Mouse (Mus musculus) layer of hippocampus, adult 11-12 months (tissue): Measurements from ENCODE around the gene Gm5414.

Source experiments
- DNase-seq: peaks from one replicate; pipeline ENCODE4 v3.0.0; 2022; ENCODE audit warnings: low spot score

Gm5414 gene

DNA sequence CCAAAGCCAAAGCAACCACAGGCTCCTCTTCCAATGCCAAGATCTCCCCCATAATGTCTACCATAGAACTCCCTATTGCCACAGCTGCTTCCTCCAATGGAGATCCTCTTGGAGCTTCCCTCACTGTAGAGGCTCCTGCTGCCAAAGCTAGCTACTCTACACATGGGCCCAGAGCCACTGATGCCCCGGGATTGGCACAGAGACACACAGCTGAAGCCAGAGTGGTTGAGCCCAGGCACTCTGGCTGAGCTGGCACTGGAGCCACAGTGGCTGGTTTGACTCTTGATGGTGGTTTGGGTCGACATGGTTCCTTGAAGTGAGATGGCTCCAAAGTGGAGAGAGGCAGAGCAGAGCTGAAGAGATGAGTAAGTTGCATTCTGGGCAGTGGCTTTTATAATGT lies at the start of gene Gm5414:
TSS of gene Gm5414 (minus strand) at position 305 of the 400 bp plus-strand sequence.
- no peak for DNase-seq

DNA sequence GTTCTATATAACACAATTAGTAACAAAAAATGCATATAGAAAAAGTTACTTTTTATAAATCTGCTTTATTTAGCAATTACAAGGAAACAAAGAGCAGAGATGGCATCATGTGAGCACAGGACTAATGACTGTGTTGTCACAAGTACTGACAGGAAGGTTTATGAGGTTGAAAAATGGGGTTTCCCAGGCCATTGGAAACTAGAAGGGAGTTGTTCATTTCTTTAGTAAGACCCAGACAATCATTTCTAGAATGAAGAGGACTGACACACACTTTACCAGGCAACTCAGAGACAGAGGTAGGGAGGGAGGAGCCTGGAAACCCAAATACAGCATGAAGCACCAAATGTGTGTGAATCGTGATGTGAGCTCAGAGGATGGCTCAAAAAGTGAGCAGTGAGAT lies 48.0 kb upstream of the Gm5414 start:
- DNase-seq, result no peak

DNA sequence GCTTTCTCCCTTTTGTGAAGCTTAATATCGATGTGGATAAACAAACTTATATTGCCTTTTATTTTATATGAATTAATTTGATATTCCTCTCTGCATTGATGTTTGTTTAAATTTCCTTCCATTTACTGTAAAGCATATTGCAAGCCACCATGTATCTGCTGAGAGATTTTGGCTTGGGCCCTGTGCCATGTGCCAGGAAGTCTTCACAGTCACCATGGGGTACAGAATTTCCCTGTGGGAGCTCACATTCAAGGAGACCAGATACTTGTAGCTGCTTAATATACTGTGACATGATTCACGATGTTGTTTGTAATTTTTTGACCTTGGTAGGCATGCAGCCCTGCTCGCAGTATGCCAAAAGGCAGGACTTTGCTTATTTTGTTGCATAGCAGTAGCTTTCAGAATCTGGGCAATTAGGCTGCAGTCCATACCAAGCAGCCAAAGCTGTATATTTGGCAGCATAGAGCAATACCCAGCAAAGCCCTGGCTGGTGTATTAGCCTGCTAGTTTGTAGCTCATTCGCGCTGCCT lies 24.8 kb upstream of the Gm5414 start:
- no peak for DNase-seq

DNA sequence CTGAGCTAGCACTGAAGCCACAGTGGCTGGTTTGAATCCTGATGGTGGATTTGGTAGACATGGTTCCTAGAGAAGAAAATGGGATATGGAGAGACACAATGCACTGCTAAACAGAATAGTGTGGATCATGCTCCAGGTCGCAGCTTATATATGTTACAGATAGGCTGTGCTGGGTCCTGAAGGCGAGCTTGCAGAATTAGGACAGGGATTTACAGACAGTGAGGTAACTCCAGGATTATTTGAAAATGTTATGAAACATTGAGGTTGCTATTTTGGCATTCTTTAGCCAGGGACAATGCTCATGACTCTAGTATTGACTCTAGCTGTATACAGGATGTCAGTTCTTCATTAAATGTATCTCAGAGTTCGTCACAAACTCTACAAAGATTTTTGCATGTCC lies 19.3 kb upstream of the Gm5414 start, which contains the start of gene Gm5478:
TSS of gene Gm5478 (minus strand) at position 101 of the 400 bp plus-strand sequence.
- no peak for DNase-seq

DNA sequence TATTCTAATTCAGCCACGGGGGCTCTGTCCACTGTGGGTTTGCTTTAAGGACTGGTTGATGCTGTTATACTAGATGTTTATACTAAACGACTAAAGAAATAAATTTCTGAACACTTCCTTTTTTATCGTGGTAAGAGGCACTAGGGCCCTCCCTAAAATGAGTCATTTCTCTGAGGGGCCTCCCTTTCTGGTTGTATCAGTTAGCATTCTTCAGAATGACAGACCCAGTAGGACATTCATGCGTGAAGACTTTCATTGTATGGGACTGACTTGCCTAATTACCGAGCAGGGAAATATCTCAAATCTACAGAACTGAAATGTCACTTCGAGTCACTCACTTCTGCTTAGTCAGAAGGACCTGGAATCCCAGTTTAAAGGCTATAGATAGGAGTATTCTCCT lies 28.9 kb downstream of the Gm5414 start:
- DNase-seq, result no peak

DNA sequence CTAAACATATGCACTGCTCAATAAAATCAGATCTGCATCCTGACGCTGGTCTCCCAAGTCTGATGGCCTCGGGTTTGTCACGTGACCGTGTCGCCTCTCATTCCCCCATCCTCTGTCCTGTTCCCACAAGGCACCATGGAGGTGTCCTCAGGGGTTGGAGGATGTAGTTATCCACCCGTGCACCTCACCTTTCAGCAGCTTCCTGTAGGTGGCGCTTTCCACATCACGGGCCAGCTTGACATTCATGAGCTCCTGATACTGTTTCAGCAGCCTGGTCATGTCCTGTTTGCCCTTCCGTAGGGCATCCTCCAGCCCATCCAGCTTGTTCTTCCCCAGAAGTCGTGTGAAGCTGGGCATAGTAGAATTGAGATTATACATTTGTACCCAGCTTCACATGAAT lies 39.8 kb downstream of the Gm5414 start:
- no peak for DNase-seq

DNA sequence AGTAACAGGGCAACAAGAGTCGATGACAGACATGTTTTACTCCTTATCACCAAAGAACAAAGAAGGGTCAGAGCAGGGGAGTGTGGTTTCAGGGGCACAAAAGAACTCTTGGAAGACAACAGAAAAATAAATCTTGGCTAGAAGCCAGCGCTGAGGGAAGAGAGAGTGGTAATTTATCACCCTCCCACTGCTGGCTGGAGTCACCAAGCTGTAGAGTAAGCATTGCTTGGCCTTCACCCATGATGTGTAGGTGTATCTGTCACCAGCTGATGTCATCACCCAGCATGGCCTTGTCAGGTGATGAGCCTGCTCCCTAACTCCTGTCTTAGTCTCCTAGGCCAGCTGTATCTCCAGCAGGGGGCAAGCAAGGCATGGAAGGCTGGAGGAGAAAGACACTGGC lies 43.5 kb downstream of the Gm5414 start:
- no peak for DNase-seq

DNA sequence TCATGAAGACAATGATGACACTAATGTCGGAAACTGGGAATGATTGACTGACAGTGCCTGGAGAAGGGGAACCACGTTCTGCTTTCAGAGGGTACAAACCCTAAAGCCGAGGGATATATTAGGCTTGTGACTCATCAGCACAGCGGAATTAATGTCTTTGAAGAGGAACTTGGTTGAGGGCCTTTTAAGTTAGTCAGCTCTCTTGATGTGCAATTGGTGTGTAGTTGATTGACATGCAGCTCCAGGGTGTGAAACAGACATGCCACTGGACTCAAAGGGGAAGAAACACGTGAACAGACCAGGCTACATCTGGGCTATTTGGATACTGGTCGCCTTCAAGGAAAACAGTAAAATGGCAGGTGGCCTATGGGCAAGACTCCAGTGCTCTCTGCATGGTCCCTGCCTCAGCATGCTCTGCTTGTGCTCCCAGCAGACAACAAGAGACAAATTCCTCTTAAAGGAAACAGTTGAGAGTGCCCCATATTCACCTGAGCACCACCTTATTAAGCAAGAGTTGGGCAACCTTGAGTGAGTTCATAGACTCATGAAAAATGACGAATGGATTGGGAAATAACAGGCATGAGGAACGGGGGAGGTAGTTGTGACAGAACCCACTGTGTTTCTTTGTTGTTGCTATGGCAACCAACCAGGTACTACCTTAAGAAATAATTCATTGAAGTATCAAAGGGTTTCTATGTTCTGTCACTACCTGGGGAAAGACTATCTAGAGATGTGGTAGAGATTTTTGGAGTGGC lies 44.6 kb downstream of the Gm5414 start:
- DNase-seq, result no peak

DNA sequence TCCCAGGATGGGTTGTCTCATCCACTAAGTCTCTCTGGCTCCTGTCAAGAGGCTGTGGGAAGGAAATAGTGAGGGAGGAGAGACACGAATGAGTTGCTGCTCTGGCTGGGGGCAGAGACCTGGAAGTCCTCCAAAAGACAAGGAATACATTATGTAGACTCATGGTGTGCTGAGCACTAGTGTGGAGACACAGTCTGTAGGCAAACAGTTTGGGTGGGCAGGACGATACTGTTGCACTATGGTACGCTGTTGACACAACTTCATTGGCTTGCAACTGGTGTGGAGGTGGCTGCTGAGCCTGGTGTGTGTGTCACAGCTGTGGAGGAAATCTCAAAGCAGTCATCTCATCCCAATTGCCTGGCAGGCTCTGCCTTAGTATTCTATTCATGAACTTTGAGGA lies 46.3 kb downstream of the Gm5414 start:
- DNase-seq, result no peak

DNA sequence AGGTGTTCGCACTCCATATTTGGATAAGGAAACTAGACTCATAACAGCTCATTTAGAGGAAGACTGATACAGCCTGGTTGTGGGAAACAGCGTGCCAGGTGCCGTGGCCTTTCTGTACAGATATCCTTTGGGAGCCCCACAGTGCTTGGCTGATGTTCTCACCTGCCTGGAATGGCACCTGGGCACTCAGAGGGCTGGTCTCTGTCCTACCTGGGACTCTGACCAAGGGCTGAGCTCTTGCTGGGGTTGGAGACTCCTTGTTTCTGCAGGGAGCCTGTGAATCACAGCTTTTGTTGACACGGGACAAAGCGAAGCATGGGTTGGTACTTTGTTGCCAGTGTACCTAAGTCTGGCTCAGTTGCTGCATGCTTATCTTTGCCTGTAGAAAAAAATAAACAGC lies 52.5 kb downstream of the Gm5414 start:
- DNase-seq, result no peak
